Mouse (Mus musculus) liver, embryonic 14.5 days (tissue): Measurements from ENCODE around the gene Dmrt2. TPM values are rescaled to one million over a fixed set of nuclear protein-coding genes. Genes with fewer than 3 reads are reported as not detected.

Experiments used
- ATAC-seq: fragments of 200-750 bp; cut with Nextera tagmentation; 2 replicates; pipeline ENCODE4 v1.8.0; 2017; ENCODE audit warnings: moderate number of reproducible peaks, mild to moderate bottlenecking, moderate library complexity; ENCODE audit not compliant: insufficient read depth
- DNase-seq, 3 experiments: peaks; one replicate each; pipeline ENCODE4 v3.0.0-alpha.2; 2012 to 2013; ENCODE audit warnings: low read depth in 3 of 3, low spot score in 3 of 3
- H3K27ac ChIP-seq: fragments of 300-500 bp; sonication (generic); 2 replicates; pipeline ENCODE4 v1.5.1; 2014; ENCODE audit warnings: moderate library complexity, mild to moderate bottlenecking, control low read depth, inconsistent platforms
- H3K27me3 ChIP-seq: fragments of 300-500 bp; sonication (generic); 2 replicates; pipeline ENCODE4 v1.6.1; 2014; ENCODE audit warnings: mild to moderate bottlenecking, low read length, moderate library complexity; ENCODE audit not compliant: control insufficient read depth, insufficient read depth
- H3K36me3 ChIP-seq: fragments of 300-500 bp; sonication (generic); replicated peaks from 2 replicates; pipeline ENCODE4 v1.6.1; 2014; ENCODE audit warnings: low read depth; ENCODE audit not compliant: control insufficient read depth, insufficient read depth
- H3K4me1 ChIP-seq, 2 experiments: fragments of 200-500 bp in 1 of 2; fragments of 300-500 bp in 1 of 2; sonication (generic) in 1 of 2; replicated peaks; 2 replicates each; pipeline ENCODE4 v1.6.1; 2012 to 2014; ENCODE audit warnings: antibody characterized with exemption in 1 of 2, inconsistent platforms in 1 of 2, low read length in 1 of 2; ENCODE audit not compliant: control insufficient read depth in 2 of 2, insufficient read depth in 2 of 2
- H3K4me2 ChIP-seq: fragments of 300-500 bp; sonication (generic); 2 replicates; pipeline ENCODE4 v1.6.1; 2014; ENCODE audit warnings: low read depth, mild to moderate bottlenecking, control low read depth, moderate library complexity
- H3K4me3 ChIP-seq, 2 experiments: fragments of 200-500 bp in 1 of 2; fragments of 300-500 bp in 1 of 2; sonication (generic) in 1 of 2; 2 replicates each; pipeline ENCODE4 v1.5.1; 2012 to 2014; ENCODE audit warnings: low read depth in 2 of 2, low read length in 2 of 2, mild to moderate bottlenecking in 2 of 2, control low read depth in 1 of 2, inconsistent platforms in 1 of 2, moderate library complexity in 1 of 2; ENCODE audit not compliant: insufficient read depth in 1 of 2
- H3K9ac ChIP-seq: fragments of 300-500 bp; sonication (generic); replicated peaks from 2 replicates; pipeline ENCODE4 v1.6.1; 2014; ENCODE audit warnings: mild to moderate bottlenecking, control low read depth, moderate library complexity
- H3K9me3 ChIP-seq: fragments of 300-500 bp; sonication (generic); 2 replicates; pipeline ENCODE4 v1.6.1; 2016; ENCODE audit warnings: low read length, mixed read lengths; ENCODE audit not compliant: control insufficient read depth
- CTCF ChIP-seq: IDR thresholded peaks from 2 replicates; pipeline ENCODE4 v1.5.1; 2016; ENCODE audit warnings: antibody characterized with exemption, low read depth, control low read depth
- EP300 ChIP-seq: IDR thresholded peaks from 2 replicates; pipeline ENCODE4 v1.6.1; 2016; ENCODE audit warnings: antibody characterized with exemption, low read depth
- WGBS: fragments of 180-500 bp; shearing (Covaris S2); extraction: QIAGEN DNeasy Blood & Tissue Kit; methylation state at CpG from one replicate; pipeline ENCODE4 v1.1.7; 2014; ENCODE audit not compliant: insufficient replicate concordance; 5-methylcytosine and 5-hydroxymethylcytosine counted together
- polyA plus RNA-seq, 2 experiments: library from polyadenylated mRNA; depleted of rRNA in 1 of 2; stranded (reverse) in 1 of 2; unstranded in 1 of 2; fragments of >200 nt; fragmentation: Nextera tagmentation in 1 of 2; extraction: Ambion mirVana in 1 of 2; gene quantifications; 2 replicates each; pipeline versions ENCODE4 v1.2.1 to v1.2.3; 2012 to 2014

Gene Dmrt2
- polyA plus RNA-seq, 2 experiments: 0.35 to 0.57 TPM

- peaks cover 60% of the 10 kb centered on the region for H3K27me3 ChIP-seq
- no peak for TF ChIP-seq EP300
- no peak for TF ChIP-seq CTCF
Measured at GRCm38 (mm10) chr19:25675866-25676440, 3.7 kb downstream of the Dmrt2 start.

DNA sequence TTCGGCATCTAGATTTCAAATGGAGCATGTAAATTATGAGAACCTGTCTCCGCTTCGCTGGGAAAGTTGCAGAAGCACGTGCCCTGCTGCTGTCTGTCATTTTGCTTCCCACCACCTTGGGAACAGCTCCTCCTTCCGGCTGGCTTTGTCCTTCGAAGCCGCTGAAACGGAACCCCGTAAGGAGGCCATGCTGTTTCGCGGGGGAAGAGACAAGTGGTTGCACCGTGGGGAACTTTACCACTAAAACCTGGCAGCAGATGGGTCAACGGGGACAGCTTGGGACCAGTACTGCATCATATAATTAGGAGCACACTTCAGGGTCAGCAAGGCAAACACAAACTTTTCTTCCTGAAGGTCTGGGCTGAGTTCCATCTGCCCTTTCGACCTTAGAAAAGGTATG lies 26.6 kb downstream of the Dmrt2 start:
- Histone ChIP-seq H3K27me3 (no peaks in the 10 kb centered on the region), H3K4me2 (no peak overlapping the region), H3K9ac (no peak overlapping the region), H3K9me3 (no peaks in the 10 kb centered on the region), H3K27ac (no peak overlapping the region), H3K4me3 (no peak overlapping the region), H3K36me3 (no peaks in the 10 kb centered on the region), H3K4me1 (no peaks in the 10 kb centered on the region)
- no peak for TF ChIP-seq CTCF
- no peak for TF ChIP-seq EP300
- WGBS: 64% methylated on average over 14 of the region's 14 CpGs
- ATAC-seq (no peak), DNase-seq (no peak)

More at GRCm38 (mm10) chr19:25675866-25676440, 3.7 kb downstream of the Dmrt2 start:
- H3K9me3 ChIP-seq: no peaks in the 10 kb centered on the region
- no peak overlapping the region for H3K9ac ChIP-seq
- WGBS: 13% methylated on average over 9 of the region's 9 CpGs
- ATAC-seq (no peak), DNase-seq (no peak)
- H3K27ac ChIP-seq: no peak overlapping the region
- H3K4me1 ChIP-seq: 0 out of 4 replicates have a peak, but pooled peaks cover 0 to 4% of the 10 kb centered on the region in 2 experiments
- no peak overlapping the region for H3K4me3 ChIP-seq
- no peak overlapping the region for H3K4me2 ChIP-seq
- H3K36me3 ChIP-seq: no peaks in the 10 kb centered on the region

DNA sequence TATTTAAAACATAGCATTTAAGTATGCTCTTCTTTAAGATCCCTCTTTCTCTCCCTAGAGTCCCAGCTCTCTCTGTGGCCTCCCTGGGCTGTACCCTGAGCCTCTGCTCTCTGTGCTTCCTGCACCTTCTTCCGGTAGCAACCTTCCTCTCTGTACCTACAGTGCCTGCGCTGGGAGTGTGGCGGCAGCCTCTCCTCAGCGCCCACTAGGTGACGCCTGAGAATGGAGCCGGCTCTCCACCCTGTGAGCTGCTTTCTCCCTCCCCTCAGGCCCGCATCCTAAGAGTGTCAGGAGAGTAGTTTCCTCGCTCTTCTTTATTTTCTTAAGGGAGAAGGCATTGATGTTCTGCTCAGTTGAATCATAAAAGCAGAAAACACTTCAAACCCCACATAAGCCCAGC lies 41.2 kb downstream of the Dmrt2 start:
- no peaks in the 10 kb centered on the region for H3K36me3 ChIP-seq
- no peaks in the 10 kb centered on the region for H3K4me1 ChIP-seq
- 7% methylated on average over 8 of the region's 8 CpGs for WGBS
- no peak overlapping the region for H3K27ac ChIP-seq
- no peaks in the 10 kb centered on the region for H3K27me3 ChIP-seq
- no peak overlapping the region for H3K4me2 ChIP-seq
- no peak for ATAC-seq
- H3K4me3 ChIP-seq: no peak overlapping the region
- no peak for DNase-seq
- TF ChIP-seq CTCF: peak; percentile 52
- TF ChIP-seq EP300: no peak
- no peaks in the 10 kb centered on the region for H3K9me3 ChIP-seq
- no peak overlapping the region for H3K9ac ChIP-seq

GRCm38 (mm10) chr19:25714927-25715326 lies 42.7 kb downstream of the Dmrt2 start:
- Histone ChIP-seq H3K36me3 (no peaks in the 10 kb centered on the region), H3K4me1 (no peaks in the 10 kb centered on the region), H3K9me3 (no peaks in the 10 kb centered on the region), H3K27ac (no peak overlapping the region), H3K27me3 (no peaks in the 10 kb centered on the region), H3K4me3 (no peak overlapping the region), H3K9ac (no peak overlapping the region), H3K4me2 (no peak overlapping the region)
- DNase-seq (no peak), ATAC-seq (no peak)
- WGBS: 39% methylated on average over 2 of the region's 2 CpGs
- TF ChIP-seq EP300 (no peak), CTCF (no peak)

- Histone ChIP-seq H3K4me2 (no peak overlapping the region), H3K9ac (no peak overlapping the region), H3K4me1 (no peaks in the 10 kb centered on the region), H3K9me3 (no peaks in the 10 kb centered on the region), H3K27ac (no peak overlapping the region), H3K36me3 (no peaks in the 10 kb centered on the region), H3K4me3 (no peak overlapping the region), H3K27me3 (no peaks in the 10 kb centered on the region)
- 9% methylated on average over 5 of the region's 5 CpGs for WGBS
- no peak for DNase-seq
- ATAC-seq: no peak
- TF ChIP-seq CTCF (no peak), EP300 (no peak)
Measured at GRCm38 (mm10) chr19:25722616-25723015, 50.4 kb downstream of the Dmrt2 start.

Other genes with a start within 250 kb of the Dmrt2 start
- not detected in 2 replicates for gene Dmrt1, start 166.8 kb upstream of the Dmrt2 start, polyA plus RNA-seq (2012; rRNA removed)
- not detected in 2 replicates for gene Dmrt1, start 166.8 kb upstream of the Dmrt2 start, polyA plus RNA-seq (2014; fragmentation: Nextera tagmentation; extraction: Ambion mirVana)
- 0.02 TPM in 1 of 2 replicates, not detected in the other for gene Dmrt3, start 62.1 kb upstream of the Dmrt2 start, polyA plus RNA-seq (2012; rRNA removed)
- gene Dmrt3, start 62.1 kb upstream of the Dmrt2 start, polyA plus RNA-seq (2014; fragmentation: Nextera tagmentation; extraction: Ambion mirVana): not detected in 2 replicates